Mouse (Mus musculus): ENCODE data around the gene Tecta.

Gene Tecta

DNA sequence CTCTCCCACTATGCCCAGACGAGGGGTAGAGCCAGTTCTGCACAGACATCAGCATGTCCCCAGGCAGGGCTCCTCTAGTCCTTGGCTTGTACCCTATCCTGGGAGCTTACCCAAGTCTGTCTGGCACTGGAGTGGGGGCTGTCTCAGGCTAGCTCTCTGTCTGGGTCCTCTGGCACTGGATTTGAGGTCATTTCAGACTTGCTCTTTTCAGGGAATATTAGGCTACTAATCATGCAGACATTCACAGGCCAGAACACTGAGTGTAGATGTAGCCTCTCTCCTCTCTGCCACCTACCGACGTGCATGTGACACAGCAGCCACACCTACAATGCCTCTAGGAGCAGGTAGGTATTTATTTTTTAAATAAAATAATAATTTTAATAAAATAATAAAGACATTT is 82.4 kb downstream of the Tecta start:
- no peak for DNase-seq

DNA sequence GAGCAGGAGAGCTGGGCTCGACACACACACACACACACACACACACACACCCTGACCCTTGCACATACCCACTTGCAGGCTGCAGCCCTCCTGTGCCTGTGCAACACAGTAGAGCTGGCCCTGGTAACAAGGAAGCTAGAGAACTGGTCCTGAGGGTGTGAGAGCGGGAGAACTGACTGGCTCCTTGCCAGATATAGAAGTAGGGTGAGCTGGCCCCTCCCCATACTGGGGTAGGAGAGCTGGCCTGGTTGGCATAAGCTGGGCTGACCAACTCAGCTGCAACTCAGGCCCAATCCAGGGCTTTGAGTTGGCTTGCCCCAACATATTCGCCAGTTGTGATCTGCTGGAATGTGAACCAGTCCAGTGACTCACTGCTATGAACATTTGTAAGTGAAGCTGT is 83.9 kb downstream of the Tecta start:
- DNase-seq: no peak

DNA sequence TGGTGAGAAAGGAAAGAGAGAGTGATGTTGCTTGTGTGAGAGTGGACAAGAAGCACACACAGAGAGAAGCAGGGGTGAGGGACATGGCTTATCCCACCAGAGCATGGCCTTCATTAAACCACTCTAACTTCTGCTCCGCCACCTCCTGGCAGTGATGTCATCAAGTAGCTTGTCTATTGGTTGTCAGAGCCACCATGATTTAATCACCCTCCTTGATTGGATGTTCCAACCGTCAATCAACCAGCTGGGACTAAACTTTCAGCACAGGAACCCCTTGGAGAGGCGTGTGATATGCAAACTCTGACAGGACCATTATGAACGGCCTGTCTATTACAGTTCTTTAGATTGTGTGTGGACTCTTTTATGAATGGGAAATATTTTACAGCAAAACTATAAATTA is 84.8 kb downstream of the Tecta start:
- DNase-seq: no peak

DNA sequence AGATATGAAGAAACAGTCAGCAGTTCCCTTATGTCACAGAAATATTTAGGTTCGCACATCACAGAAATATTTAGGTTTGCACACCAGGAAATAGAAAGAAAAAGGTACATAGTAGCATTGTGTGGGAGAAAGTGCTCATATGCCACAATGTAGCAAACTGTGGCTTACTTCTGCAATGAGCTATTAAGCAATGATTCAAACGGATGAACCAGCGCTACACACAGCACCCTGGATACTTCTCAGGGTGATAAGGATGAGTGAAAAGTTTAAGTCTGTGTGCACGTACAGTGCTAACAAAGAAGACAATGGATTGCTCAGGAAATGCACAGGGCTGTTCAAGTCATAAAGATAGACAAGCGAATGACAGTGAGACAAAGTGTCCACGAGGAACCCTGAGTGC is 85.3 kb downstream of the Tecta start:
- no peak for DNase-seq

DNA sequence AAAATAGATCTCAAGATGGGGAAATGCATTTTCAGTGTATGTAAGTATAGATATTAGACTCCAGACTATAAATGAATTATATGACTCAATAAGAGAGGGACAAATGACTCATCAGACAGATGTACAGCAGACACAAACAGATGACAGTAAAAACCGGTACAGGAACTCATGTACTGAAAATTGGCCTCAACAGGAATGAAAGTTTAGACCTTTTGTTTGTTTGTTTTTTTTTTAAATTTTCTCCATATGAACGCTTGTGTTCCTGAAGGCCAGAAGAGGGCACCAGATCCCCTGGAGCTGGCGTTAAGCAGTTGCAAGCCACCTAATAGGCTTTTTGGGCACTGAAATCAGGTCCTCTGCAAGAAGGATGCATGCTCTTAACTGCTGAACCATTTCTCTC is 85.9 kb downstream of the Tecta start:
- no peak for DNase-seq

DNA sequence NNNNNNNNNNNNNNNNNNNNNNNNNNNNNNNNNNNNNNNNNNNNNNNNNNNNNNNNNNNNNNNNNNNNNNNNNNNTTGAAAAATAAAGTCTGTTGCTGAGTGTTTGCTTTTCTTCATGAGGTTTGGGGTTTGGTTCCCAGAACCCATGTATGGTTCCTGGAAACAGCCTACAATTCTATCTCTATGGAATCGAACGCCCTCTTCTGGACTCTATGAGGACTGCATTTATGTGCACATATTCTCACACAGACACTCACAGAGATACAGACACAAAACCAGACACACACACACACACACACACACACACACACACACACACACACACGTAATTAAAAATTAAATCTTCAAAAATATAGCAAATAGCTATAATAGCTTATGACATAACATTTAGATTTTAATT is 88.4 kb downstream of the Tecta start:
- no peak for DNase-seq

DNA sequence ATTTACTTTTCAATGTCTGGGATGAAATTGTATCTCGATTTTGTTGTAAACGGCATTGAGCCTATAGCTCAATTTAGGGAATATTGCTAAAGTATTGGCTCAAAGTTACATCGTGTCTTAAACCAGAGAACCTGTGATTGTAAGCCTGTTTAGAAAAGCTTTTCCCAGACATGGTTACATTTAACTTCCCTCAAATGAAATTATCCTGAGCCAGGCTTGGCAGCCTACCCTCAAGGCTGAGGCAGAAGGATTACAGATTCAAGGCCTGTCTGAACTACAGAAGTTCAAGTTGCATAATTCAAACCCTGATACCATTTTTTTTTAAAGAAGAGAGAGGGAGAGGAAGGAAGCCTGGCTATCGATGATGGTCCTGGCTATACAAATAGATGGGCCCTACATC is 95.8 kb downstream of the Tecta start:
- no peak for DNase-seq

DNA sequence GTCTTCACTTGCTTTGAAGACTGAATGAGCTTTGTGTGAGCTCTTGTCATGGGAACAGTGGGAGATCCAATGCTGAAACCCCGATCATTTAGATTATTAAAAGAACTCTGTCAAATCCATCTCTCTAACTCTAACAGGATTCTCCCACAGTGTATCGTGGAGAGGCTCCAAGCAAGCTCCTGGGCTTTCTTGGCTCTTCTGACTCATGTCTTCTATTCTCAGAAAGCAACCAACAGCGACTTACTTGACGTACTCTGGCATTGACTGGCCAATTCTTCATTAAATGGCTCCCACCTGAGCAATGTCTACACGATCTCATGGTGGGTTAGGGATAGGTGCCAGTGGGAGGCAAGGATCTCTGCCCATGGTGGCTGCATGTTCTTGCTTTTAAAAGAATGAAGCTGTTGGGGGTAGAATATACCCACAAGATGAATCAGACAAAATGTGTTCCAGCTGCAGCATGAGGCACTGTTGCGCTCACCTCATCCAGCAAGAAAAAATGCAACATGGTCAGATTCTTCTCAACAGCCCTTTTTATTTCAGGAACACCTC is 98.6 kb downstream of the Tecta start:
- no peak for DNase-seq

DNA sequence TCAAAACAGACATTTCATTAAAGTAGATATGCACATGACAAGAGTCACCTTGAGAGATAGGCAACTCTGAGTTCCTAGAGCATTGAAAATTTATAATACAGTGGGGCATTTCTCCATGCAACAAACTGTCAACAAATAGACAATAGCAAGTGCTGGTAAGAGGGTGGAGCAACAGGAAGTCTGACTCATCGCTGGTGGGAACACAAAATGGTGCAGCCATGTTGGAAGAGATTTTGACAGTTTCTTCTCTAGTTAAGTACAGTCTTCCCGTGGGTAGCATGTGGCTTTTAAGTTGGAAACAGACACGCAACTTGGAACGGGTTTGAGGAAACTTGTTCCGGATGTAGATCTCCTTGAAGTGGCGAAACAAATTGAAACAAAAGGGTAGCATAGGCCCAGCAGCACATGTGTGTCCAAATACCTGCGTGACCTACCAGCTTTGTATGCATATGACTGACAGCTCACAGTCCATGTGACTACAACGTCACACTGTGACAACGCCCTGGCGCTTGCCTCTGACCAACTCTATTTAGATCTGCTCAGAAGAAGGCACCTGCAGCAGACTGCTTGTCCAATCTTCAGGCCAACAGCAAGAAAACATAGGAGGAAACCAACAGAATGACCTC is 103.3 kb downstream of the Tecta start:
- no peak for DNase-seq

DNA sequence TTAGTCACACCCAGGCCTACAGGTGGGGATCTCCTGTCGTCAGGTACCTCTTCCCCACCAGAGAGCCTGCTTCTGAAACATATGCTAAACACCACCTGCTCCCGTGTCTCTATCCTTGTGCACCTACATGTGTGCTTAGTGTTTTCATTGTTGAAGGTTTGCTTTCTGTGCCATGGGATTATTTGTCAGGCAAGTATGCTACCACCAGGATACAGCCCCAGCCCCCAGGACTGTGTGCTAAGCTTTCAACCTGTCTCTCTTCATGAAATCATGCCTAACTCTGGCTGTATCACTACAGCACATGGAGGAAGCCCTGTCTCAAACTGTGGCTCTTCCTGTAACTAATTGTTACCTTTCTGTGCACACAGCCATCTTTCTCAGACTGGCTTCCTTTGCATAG is 105.6 kb downstream of the Tecta start:
- no peak for DNase-seq

DNA sequence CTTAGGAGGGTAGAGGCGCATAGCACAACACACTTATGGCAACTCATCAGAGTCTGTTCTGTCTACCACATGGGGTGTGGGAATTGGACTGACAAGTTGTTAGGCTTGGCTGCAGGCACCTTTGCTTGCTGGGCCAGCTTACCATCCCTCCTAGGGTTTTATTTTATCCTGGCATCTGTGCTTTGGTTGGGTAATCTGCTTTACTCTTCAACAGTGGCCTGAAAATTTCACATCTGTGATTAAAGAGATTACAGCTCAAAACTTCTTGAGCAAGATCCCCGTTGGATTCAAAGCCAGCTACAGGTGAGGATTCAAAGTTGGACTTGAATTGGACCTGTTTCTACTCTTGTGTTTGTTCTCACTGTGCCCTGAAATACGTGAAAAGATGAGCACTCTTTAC is 106.1 kb downstream of the Tecta start:
- DNase-seq: no peak

DNA sequence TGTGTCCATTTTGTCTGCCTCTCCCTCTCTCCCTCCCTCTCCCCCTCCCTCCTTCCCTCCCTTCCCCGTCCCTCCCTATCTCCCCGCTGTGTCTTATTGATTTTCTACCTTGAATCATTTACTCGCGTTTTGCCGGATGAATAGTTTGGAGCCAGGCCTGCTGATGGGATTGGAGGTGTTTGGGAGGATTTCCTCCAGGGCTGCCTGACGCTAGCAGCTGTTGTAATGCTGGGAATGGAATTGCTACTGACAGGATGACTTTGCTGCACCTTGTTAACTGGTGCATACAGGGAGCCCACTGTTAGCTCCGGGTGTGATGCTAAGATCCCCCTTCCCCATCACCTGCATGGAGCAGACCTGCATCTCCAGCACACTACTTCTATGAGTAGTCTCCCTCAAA is 106.7 kb downstream of the Tecta start:
- no peak for DNase-seq

DNA sequence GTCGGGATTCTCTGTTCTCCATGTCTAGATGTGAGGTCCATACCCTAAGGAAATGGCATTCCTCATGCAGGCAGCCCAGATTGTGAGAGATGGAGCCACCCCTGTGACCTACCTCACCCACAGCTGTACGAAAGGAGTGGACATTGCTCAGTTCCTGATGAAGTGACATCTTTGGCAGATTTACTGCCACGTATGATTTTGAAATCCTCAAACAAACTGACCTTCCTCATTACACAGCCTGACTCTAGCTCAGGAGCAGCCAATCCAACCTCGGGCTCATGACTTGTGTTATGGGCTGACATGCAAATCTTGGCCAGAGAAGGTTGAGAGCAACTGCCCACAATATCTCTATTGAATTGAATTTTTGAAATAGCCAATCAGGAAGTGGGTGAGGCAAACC is 120.1 kb downstream of the Tecta start:
- DNase-seq: no peak

Data from layer of hippocampus, adult 9-11 months (tissue).